Mouse (Mus musculus) liver, embryonic 16.5 days (tissue): ENCODE results near the gene Gtpbp4. TPM values are rescaled to one million over a fixed set of nuclear protein-coding genes. Genes with fewer than 3 reads are reported as not detected.

Experiments
- ATAC-seq: fragments of 200-750 bp; cut with Nextera tagmentation; 2 replicates; pipeline ENCODE4 v1.8.0; 2017; ENCODE audit warnings: low read depth, mild to moderate bottlenecking, moderate number of reproducible peaks, moderate library complexity
- H3K27ac ChIP-seq: fragments of 300-500 bp; sonication (generic); 2 replicates; pipeline ENCODE4 v1.5.1; 2014; ENCODE audit warnings: mild to moderate bottlenecking, low read length
- H3K27me3 ChIP-seq: fragments of 300-500 bp; sonication (generic); 2 replicates; pipeline ENCODE4 v1.6.1; 2014; ENCODE audit warnings: low read depth, low read length, mixed read lengths; ENCODE audit not compliant: control insufficient read depth, insufficient read depth
- H3K36me3 ChIP-seq: fragments of 300-500 bp; sonication (generic); 2 replicates; pipeline ENCODE4 v1.6.1; 2014; ENCODE audit warnings: mild to moderate bottlenecking; ENCODE audit not compliant: control insufficient read depth, insufficient read depth
- H3K4me1 ChIP-seq: fragments of 300-500 bp; sonication (generic); 2 replicates; pipeline ENCODE4 v1.6.1; 2014; ENCODE audit warnings: low read depth, low read length, mixed read lengths; ENCODE audit not compliant: control insufficient read depth
- H3K4me2 ChIP-seq: fragments of 300-500 bp; sonication (generic); 2 replicates; pipeline ENCODE4 v1.6.1; 2014; ENCODE audit warnings: low read depth, low read length, mixed read lengths
- H3K4me3 ChIP-seq: fragments of 300-500 bp; sonication (generic); 2 replicates; pipeline ENCODE4 v1.5.1; 2014; ENCODE audit warnings: low read depth, mild to moderate bottlenecking, low read length
- H3K9ac ChIP-seq: fragments of 300-500 bp; sonication (generic); 2 replicates; pipeline ENCODE4 v1.6.1; 2014; ENCODE audit warnings: low read depth, low read length
- H3K9me3 ChIP-seq: fragments of 300-500 bp; sonication (generic); replicated peaks from 2 replicates; pipeline ENCODE4 v1.6.1; 2016; ENCODE audit warnings: low read length; ENCODE audit not compliant: control insufficient read depth
- WGBS: fragments of 180-500 bp; shearing (Covaris S2); extraction: QIAGEN DNeasy Blood & Tissue Kit; methylation state at CpG from one replicate; pipeline ENCODE4 v1.1.7; 2014; ENCODE audit not compliant: insufficient replicate concordance; 5-methylcytosine and 5-hydroxymethylcytosine counted together
- polyA plus RNA-seq: library from polyadenylated mRNA; unstranded; fragments of >200 nt; fragmentation: Nextera tagmentation; extraction: Ambion mirVana; gene quantifications from 2 replicates; pipeline ENCODE4 v1.2.1, GENCODE M21; 2015

Gtpbp4 gene
- polyA plus RNA-seq, 1 experiment from 2014 or later: 28.4 TPM

DNA sequence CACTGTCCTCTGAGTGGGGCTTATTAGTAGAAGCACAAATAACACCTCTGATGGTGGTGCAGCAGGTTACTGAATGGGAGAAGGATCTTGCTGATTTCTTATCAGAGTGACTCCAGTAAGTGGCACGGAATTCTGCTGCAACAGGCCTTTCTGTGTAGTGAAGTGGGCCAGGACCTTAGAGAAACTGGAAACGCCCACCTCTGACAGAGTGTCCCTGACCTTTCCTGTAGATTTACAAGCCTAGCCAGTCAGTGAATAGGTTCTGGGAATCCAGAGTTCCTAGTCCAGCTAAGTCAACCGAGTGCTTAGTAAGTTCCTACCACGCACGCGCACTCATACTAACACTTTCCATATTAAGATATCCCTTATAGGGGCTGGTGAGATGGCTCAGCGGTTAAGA, 25.7 kb upstream of the Gtpbp4 start:
- ATAC-seq: no peak
- WGBS: 77% methylated on average over 7 of the region's 7 CpGs

DNA sequence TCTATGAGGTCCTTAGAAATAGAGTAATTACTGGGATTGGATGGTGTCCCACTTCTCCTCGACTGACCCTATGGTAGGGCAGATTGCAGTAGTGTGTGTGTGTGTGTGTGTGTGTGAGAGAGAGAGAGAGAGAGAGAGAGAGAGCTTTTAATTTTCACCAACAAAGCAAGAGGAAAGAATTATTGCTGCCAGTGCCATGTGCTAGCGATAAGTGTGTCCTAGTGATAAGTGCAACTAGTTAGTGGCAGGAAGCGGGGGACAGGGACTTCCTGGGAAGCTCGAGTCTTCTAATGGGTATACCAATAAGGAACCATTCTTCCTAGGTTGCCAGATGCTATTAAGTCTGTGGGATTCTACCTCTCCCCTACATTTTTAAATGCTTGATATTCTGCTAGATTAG, 23.8 kb upstream of the Gtpbp4 start:
- no peak overlapping the region for H3K9ac ChIP-seq
- peak overlapping the region; percentile 48 for H3K4me2 ChIP-seq
- H3K4me1 ChIP-seq: peaks cover 38% of the 10 kb centered on the region
- peak; percentile 28; the same call in 1 of the 2 replicates for ATAC-seq
- 34% methylated on average over 4 of the region's 4 CpGs for WGBS
- H3K9me3 ChIP-seq: no peaks in the 10 kb centered on the region
- peak overlapping the region; percentile 80 for H3K27ac ChIP-seq
- H3K4me3 ChIP-seq: no peak overlapping the region
- H3K36me3 ChIP-seq: no peaks in the 10 kb centered on the region
- H3K27me3 ChIP-seq: no peaks in the 10 kb centered on the region

More for the DNA sequence above, 25.7 kb upstream of the Gtpbp4 start:
- Histone ChIP-seq H3K9ac (no peak overlapping the region), H3K9me3 (no peaks in the 10 kb centered on the region), H3K27me3 (no peaks in the 10 kb centered on the region), H3K27ac (no peak overlapping the region), H3K4me1 (peaks cover 38% of the 10 kb centered on the region), H3K36me3 (no peaks in the 10 kb centered on the region), H3K4me3 (no peak overlapping the region), H3K4me2 (no peak overlapping the region)

DNA sequence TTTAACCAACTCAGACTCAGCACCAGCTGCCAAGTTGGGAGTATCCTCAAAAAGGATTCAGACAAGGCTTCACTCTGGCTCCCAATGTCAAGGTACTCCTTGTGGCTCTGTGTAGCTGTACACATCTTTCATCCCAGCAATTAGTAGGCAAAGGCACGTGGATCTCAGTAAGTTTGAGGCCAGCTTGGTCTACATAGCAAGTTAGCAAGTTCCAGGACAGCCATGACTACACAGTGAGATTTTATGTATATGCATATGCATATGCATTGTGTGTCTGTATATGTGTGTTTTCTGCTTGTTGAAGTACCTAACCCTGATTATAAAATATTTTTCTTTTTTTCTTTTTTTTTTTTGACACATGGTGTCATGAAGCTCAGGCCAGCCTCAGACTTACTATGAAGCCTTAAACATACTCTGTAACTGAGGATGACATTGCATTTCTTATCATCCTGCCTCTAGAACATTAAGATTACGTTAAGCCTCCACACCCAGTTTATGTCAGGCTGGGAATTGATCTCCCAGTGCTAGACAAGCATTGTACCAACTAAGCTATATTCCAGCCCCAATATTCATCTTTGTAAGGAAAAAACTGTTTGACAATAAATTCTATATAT, 23.2 kb upstream of the Gtpbp4 start:
- H3K27me3 ChIP-seq: no peaks in the 10 kb centered on the region
- peak overlapping the region; percentile 80 for H3K27ac ChIP-seq
- peak overlapping the region; percentile 48 for H3K4me2 ChIP-seq
- H3K36me3 ChIP-seq: no peaks in the 10 kb centered on the region
- no peaks in the 10 kb centered on the region for H3K9me3 ChIP-seq
- peaks cover 45% of the 10 kb centered on the region for H3K4me1 ChIP-seq
- 37% methylated on average over 2 of the region's 2 CpGs for WGBS
- peak; percentile 90 for ATAC-seq
- H3K9ac ChIP-seq: 0 out of 2 replicates have a peak overlapping the region, but pooled peaks have one; percentile 17
- H3K4me3 ChIP-seq: no peak overlapping the region

DNA sequence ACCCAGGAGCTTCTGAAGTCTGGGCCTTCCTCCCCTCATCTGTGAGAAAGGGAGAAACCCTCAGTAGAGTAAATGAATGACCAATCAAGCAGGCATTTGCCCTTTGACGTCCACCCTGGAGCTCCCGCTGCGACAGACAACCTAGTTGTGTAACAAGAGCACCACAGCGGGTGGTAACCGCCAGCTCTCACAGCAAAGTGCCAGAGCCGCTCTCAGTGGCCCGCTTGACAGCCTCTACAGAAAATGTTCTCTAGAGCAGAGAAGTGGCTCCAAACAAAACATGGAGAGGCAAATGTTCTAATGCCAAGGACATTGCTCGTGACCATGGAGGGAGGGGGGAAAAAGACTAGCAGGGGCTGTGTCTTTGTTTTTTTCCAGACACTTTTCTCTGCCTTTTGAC, 21.3 kb upstream of the Gtpbp4 start:
- Histone ChIP-seq H3K9ac (no peak overlapping the region), H3K27me3 (no peaks in the 10 kb centered on the region), H3K27ac (peak overlapping the region; percentile 43), H3K4me3 (no peak overlapping the region), H3K4me1 (peaks cover 42% of the 10 kb centered on the region), H3K9me3 (no peaks in the 10 kb centered on the region), H3K36me3 (no peaks in the 10 kb centered on the region), H3K4me2 (no peak overlapping the region)
- ATAC-seq: peak; percentile 25
- 61% methylated on average over 8 of the region's 8 CpGs for WGBS

DNA sequence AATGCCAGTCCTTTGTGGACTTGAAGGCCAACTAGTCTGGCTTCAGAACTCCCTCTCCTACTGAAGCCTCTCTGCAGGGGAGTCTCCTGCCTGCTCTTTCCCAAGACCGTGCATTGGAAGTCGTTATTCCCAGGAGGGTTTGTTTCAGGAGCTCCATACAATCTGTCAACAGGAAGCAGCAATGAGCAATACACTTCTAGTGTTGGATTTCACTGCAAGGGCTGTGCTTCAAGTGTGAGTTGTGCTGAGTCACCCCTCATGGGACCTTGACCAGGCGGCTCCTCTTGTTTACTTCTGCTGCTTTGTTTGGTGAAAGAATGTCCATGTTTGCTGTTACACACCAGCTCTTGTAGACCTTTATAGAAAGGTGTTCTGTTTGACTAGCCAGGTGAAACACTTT, 18.5 kb upstream of the Gtpbp4 start:
- Histone ChIP-seq H3K27me3 (no peaks in the 10 kb centered on the region), H3K4me3 (no peak overlapping the region), H3K9ac (no peak overlapping the region), H3K27ac (peak overlapping the region; percentile 71), H3K9me3 (no peaks in the 10 kb centered on the region), H3K4me1 (peaks cover 26% of the 10 kb centered on the region), H3K4me2 (no peak overlapping the region), H3K36me3 (no peaks in the 10 kb centered on the region)
- 12% methylated on average over 3 of the region's 3 CpGs for WGBS
- ATAC-seq: peak; percentile 62

DNA sequence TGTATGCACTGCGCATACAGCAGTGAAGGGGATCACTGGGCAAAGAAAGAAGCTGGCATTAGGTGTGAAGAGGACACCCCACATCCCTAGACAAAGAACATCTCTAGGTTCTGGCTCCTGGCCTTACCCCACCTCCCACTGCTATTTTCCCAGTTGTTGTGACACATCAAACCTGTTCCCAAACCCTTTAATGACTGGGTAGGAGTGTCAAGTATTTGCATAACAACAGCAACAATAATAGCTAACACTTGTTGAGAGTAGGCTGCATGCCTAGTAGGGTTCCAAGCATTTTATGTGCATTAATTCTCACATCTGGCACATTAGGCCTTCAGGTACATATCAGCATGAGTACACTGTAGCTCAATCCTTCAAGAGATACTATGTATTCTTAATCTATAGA, 17.6 kb upstream of the Gtpbp4 start:
- Histone ChIP-seq H3K4me2 (no peak overlapping the region), H3K27me3 (no peaks in the 10 kb centered on the region), H3K4me3 (no peak overlapping the region), H3K9me3 (no peaks in the 10 kb centered on the region), H3K27ac (peak overlapping the region; percentile 71), H3K36me3 (no peaks in the 10 kb centered on the region), H3K4me1 (peaks cover 19% of the 10 kb centered on the region), H3K9ac (no peak overlapping the region)
- no peak for ATAC-seq
- 71% methylated on average over 1 of the region's 1 CpGs for whole genome bisulfite sequencing

DNA sequence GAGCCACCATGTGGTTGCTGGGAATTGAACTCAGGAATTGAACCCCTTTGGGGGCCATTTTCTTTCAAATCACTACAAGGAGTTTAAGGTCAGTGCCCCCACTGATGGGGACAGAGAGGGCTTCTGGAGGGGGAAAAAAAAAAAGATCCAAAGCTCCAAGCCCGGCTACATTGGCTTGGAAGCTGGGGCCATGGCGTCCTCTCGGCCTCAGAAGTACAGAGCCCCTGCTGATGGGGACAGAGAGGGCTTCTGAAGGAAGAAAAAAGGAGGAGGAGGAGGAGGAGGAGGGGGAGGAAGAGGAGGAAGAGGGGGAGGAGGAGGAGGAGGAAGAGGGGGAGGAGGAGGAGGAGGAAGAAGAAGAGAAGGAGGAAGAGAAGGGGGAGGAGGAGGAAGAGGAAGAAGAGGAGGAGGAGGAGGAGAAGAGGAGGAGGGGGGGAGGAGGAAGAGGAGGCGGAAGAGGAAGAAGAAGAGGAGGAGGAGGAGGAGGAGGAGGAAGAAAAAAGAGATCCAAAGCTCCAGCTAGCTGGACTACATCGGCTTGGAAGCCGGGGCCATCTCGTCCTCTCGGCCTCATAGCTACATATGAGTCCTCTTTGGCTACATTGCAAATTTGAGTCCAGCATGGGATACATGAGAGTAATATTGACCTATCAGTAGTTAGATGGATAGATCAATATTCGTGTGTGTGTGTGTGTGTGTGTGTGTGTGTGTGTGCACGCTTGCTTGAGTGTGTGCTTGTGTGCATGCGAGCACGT, 15.9 kb upstream of the Gtpbp4 start:
- Histone ChIP-seq H3K27me3 (no peaks in the 10 kb centered on the region), H3K36me3 (no peaks in the 10 kb centered on the region), H3K4me1 (peaks cover 11% of the 10 kb centered on the region), H3K4me2 (no peak overlapping the region), H3K4me3 (no peak overlapping the region), H3K9ac (no peak overlapping the region), H3K27ac (no peak overlapping the region), H3K9me3 (no peaks in the 10 kb centered on the region)
- 59% methylated on average over 12 of the region's 12 CpGs for WGBS
- ATAC-seq: peak; percentile 82

DNA sequence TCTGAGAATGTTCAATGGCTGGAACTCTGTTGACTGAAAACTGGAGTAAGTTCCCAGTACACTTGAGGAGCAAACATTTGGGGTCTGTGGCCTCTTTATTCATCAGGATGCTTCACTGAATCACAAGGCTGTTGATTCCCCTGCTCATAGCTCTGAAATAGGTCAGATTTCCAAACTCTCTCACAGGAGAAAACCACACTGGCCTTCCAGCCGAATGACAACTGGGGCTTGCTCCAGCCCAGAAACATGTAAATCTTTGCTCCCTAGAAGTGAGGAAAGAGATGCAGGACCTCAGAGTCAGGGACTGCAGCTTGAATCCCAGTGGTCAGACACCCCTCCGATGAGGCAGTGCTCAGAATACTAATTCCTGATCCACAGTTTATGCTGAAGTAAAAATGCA, 7.4 kb upstream of the Gtpbp4 start:
- Histone ChIP-seq H3K27me3 (no peaks in the 10 kb centered on the region), H3K4me3 (no peak overlapping the region), H3K9ac (no peak overlapping the region), H3K36me3 (no peaks in the 10 kb centered on the region), H3K4me2 (no peak overlapping the region), H3K27ac (no peak overlapping the region), H3K4me1 (peaks cover 5% of the 10 kb centered on the region), H3K9me3 (no peaks in the 10 kb centered on the region)
- no peak for ATAC-seq
- WGBS: 71% methylated on average over 2 of the region's 2 CpGs

DNA sequence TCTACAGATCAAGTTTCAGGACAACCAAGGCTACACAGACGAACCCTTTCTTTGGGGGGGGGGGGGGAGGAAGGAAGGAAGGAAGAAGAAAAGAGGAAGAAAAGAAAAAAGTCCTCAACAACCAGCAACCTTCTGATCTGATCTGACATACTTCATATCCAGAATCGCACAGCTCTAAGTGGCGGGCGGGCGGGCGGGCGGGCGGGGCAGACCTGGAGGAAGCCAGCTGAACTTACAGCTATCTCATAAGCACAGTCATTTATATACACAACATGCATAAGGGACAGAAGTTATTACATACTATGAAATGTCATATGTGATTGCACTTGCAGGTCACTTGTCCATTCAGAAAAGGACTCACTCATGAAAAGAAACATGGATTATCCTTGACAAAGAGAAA, 3.6 kb upstream of the Gtpbp4 start:
- no peak overlapping the region for H3K9ac ChIP-seq
- H3K27me3 ChIP-seq: no peaks in the 10 kb centered on the region
- H3K4me2 ChIP-seq: peak overlapping the region; percentile 30; the same call in 1 of the 2 replicates
- 19% methylated on average over 8 of the region's 8 CpGs for WGBS
- H3K36me3 ChIP-seq: no peaks in the 10 kb centered on the region
- H3K4me1 ChIP-seq: peaks cover 21% of the 10 kb centered on the region
- peak overlapping the region; percentile 72; the same call in 1 of the 2 replicates for H3K27ac ChIP-seq
- H3K9me3 ChIP-seq: no peaks in the 10 kb centered on the region
- ATAC-seq: peak; percentile 62
- no peak overlapping the region for H3K4me3 ChIP-seq
